Mouse (Mus musculus) C2C12 (cell line): ENCODE measurements around the gene Rorc. TPM values are rescaled to one million over a fixed set of nuclear protein-coding genes. Genes with fewer than 3 reads are reported as not detected.

Source experiments
- H3K27me3 ChIP-seq: one replicate; pipeline ENCODE4 v1.6.1; 2011; ENCODE audit not compliant: control insufficient read depth, insufficient read depth, insufficient read length
- H3K36me3 ChIP-seq: one replicate; pipeline ENCODE4 v1.6.1; 2011; ENCODE audit not compliant: control insufficient read depth, insufficient read depth
- H3K4me3 ChIP-seq: one replicate; pipeline ENCODE4 v1.5.1; 2011; ENCODE audit warnings: mild to moderate bottlenecking, control low read depth; ENCODE audit not compliant: poor library complexity, insufficient read depth, severe bottlenecking
- H3K79me2 ChIP-seq: one replicate; pipeline ENCODE4 v1.6.1; 2011; ENCODE audit not compliant: control insufficient read depth, insufficient read depth
- H3K79me3 ChIP-seq: one replicate; pipeline ENCODE4 v1.6.1; 2011; ENCODE audit warnings: low read depth, control low read depth
- H3ac ChIP-seq: one replicate; pipeline ENCODE3; 2011; ENCODE audit warnings: low read depth; ENCODE audit not compliant: control insufficient read depth, insufficient read length
- CEBPB ChIP-seq: IDR thresholded peaks from one replicate; pipeline ENCODE4 v1.6.1; 2011; ENCODE audit warnings: low read depth, mild to moderate bottlenecking, control low read depth, moderate library complexity
- CTCF ChIP-seq: IDR thresholded peaks from one replicate; pipeline ENCODE4 v1.5.1; 2011; ENCODE audit not compliant: control insufficient read depth, insufficient read depth, insufficient read length
- FOSL1 ChIP-seq: IDR thresholded peaks from one replicate; pipeline ENCODE4 v1.8.0; 2011; ENCODE audit warnings: mild to moderate bottlenecking, low read length; ENCODE audit not compliant: poor library complexity, insufficient read depth, severe bottlenecking
- MAX ChIP-seq: IDR thresholded peaks from one replicate; pipeline ENCODE4 v1.6.1; 2011; ENCODE audit warnings: mild to moderate bottlenecking, control low read depth
- MYOD1 ChIP-seq: IDR thresholded peaks from one replicate; pipeline ENCODE4 v1.6.1; 2011; ENCODE audit warnings: low read depth; ENCODE audit not compliant: control insufficient read depth, insufficient read length
- MYOG ChIP-seq: IDR thresholded peaks from one replicate; pipeline ENCODE4 v1.6.1; 2011; ENCODE audit not compliant: control insufficient read depth, insufficient read length; ENCODE audit errors: extremely low read depth
- USF1 ChIP-seq: IDR thresholded peaks from one replicate; pipeline ENCODE4 v1.6.1; 2011; ENCODE audit warnings: low read depth, mild to moderate bottlenecking, control low read depth, moderate library complexity
- polyA plus RNA-seq: library from polyadenylated mRNA; unstranded; fragments of >200 nt; fragmentation: generic; extraction: Trizol; gene quantifications from one replicate; pipeline ENCODE4 v1.2.1, GENCODE M21; 2012; ENCODE audit warnings: missing spikeins

Gene Rorc
- polyA plus RNA-seq, 1 experiment: 0.05 TPM

DNA sequence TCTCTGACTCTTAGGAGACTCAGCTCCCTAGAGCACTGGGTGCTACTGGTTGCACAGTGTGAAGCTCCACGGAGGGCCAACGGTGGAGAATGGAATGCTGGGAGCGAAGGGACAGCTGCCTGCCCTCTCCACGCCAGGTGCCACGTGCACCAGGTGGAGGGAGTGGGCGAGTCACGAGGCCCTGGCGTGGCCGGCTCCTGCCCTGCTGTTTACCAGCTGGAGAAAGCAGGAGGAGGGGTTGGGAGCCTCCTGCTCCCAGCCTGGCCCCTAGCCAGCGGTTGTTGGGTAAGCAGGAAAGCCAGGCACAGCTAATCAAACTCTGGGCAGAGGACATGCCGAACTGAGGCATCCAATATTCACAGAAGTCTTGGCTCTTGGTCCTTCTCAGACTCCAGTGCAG is 957 bp upstream of the Rorc start:
- no peaks in the 10 kb centered on the region for H3K27me3 ChIP-seq
- no peak overlapping the region for H3K4me3 ChIP-seq

DNA sequence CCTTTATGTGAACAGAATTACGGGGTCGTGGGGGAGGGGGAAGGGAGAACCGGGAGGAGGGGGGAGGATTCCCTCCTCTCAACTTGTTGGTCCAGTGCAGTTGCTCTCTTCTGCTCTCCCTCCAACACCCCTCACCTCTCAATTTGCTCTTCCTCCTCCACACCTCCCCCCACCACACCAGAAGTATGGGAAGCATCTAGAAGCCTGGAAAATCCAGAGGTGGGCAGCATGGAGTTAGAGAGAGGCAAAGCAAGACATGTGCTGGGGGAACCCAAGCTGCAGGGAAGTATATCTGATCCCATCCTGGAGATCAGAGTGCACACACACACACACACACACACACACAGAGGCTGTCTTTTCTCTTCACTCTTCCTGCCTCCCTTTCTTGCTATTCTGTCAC is 556 bp upstream of the Rorc start:
- H3K4me3 ChIP-seq: no peak overlapping the region

More for the DNA sequence above, 957 bp upstream of the Rorc start:
- TF ChIP-seq MYOD1 (no peak), USF1 (no peak), MAX (no peak), CEBPB (no peak), CTCF (no peak), FOSL1 (no peak), MYOG (no peak)
- H3ac ChIP-seq: no peak overlapping the region
- no peaks in the 10 kb centered on the region for H3K36me3 ChIP-seq
- no peaks in the 10 kb centered on the region for H3K79me2 ChIP-seq
- no peaks in the 10 kb centered on the region for H3K79me3 ChIP-seq

DNA sequence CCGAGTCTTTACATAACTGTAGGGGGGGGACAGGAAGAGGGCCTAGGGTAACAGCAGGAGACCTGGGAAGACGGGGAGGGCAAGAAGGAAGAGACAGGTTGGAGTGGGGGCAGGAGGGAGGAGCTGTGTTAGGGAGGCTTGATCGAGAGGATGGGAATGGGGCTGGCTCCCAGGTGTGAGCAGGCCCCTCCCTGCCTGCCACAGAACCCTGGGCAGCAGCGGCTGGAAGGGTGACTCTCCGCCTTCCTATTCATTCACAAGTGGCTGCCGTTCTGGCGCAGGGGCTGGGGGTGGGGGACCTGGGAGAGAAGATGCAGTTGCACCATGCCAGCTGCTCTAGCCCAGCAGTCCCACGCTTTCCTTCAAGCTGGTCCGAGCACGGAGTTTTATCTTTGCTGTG is 496 bp downstream of the Rorc start:
- Histone ChIP-seq H3K36me3 (no peaks in the 10 kb centered on the region), H3K79me2 (no peaks in the 10 kb centered on the region), H3K4me3 (no peak overlapping the region), H3ac (no peak overlapping the region), H3K79me3 (no peaks in the 10 kb centered on the region), H3K27me3 (no peaks in the 10 kb centered on the region)
- TF ChIP-seq FOSL1 (no peak), MYOD1 (no peak), MYOG (no peak), MAX (no peak), CTCF (no peak), CEBPB (no peak), USF1 (no peak)

More for the DNA sequence above, 556 bp upstream of the Rorc start:
- Histone ChIP-seq H3K79me3 (no peaks in the 10 kb centered on the region), H3ac (no peak overlapping the region), H3K79me2 (no peaks in the 10 kb centered on the region), H3K36me3 (no peaks in the 10 kb centered on the region), H3K27me3 (no peaks in the 10 kb centered on the region)
- TF ChIP-seq CTCF (no peak), MYOD1 (no peak)

DNA sequence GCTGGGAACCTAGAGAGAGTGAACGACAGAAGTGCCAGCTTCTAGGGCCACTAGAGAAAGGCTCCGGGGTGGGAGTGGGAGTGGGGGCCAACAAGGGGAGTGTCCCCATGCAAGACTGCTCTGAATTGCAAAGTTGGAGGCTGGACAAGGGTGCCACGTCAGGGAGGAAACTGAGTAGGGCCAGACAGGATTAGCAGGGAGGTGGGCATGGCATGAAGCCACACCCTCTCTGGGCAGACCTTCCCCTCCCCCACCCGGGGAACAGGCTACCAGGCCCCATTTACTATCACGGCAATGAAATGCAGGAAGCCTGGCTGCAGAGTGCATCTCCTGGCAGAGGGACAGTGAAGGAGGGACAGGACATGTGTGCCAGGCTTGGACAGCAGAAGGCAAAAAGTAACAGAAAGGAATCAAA is 1.0 kb downstream of the Rorc start:
- Histone ChIP-seq H3K36me3 (no peaks in the 10 kb centered on the region), H3K4me3 (no peak overlapping the region), H3K27me3 (no peaks in the 10 kb centered on the region), H3K79me2 (no peaks in the 10 kb centered on the region), H3ac (no peak overlapping the region), H3K79me3 (no peaks in the 10 kb centered on the region)
- TF ChIP-seq MYOD1: no peak
- no peak for TF ChIP-seq MAX
- no peak for TF ChIP-seq FOSL1
- no peak for TF ChIP-seq CEBPB
- TF ChIP-seq USF1: no peak
- no peak for TF ChIP-seq CTCF
- TF ChIP-seq MYOG: no peak

DNA sequence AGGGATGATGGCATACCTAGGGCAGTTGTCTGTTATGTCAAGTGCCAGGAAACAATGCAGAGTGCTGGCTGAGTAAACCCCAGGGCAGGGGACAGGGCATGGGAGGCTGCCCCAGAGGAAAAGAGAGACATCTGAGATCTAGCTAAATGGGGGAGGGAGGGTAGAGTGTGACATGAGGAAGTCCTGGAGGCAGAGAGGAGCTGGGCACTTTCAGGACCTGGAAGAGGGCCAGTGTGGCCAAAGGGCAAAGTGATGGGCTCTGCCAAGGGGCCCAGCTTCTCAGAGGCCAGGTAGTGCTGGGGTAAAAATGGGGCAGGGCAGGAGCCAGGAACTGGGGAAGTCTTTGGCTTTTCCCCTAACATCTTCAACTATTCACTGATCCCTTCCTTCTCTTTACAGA is 2.0 kb downstream of the Rorc start:
- H3K27me3 ChIP-seq: no peaks in the 10 kb centered on the region
- TF ChIP-seq CEBPB (no peak), MYOD1 (no peak)
- H3ac ChIP-seq: no peak overlapping the region
- H3K79me2 ChIP-seq: no peaks in the 10 kb centered on the region
- H3K36me3 ChIP-seq: no peaks in the 10 kb centered on the region
- H3K4me3 ChIP-seq: no peak overlapping the region
- H3K79me3 ChIP-seq: no peaks in the 10 kb centered on the region

DNA sequence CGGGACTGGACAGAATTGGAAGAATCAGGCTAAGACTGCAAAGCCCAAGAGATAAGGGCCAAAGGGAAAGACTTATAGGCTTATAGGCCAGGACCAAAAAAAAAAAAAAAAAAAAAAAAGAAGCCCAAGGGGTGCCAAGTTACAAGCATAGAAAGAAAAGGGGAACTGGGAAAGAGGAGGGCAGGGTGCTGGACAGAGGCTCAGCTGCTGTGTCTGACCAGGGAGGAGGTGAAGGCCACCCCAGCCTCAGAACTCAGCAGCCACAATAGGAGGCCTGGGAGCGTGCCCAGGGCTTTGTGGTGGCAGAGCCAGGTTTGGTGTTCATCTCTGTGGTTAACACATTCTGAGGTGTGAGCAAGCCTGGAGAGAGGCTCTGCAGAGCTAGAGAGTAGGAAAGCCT is 2.6 kb downstream of the Rorc start:
- Histone ChIP-seq H3K27me3 (no peaks in the 10 kb centered on the region), H3K79me2 (no peaks in the 10 kb centered on the region), H3K4me3 (no peak overlapping the region), H3ac (no peak overlapping the region), H3K36me3 (no peaks in the 10 kb centered on the region), H3K79me3 (no peaks in the 10 kb centered on the region)
- TF ChIP-seq USF1 (no peak), FOSL1 (no peak), CEBPB (no peak), MYOD1 (no peak), CTCF (no peak), MAX (no peak), MYOG (no peak)

DNA sequence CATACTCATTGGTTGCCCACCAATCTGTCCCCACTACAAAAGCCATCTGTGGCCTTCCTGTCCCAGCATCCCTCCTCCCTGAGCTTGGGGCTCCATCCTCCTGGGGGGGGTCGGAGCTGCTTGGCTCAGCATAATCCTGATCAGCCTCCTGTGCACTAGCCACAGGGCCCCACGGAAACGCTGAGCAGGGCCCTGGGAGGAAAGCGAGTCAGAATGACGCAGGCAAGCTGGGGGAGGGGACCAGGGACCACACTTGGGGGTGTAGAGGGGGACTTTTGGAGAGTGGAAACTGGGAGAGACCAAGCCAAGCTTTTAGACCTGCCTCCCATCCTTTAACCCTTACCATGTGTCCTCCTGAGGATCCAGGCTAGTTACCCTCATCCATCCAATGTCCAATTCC is 3.3 kb downstream of the Rorc start:
- Histone ChIP-seq H3K36me3 (no peaks in the 10 kb centered on the region), H3ac (no peak overlapping the region), H3K27me3 (no peaks in the 10 kb centered on the region), H3K79me2 (no peaks in the 10 kb centered on the region), H3K79me3 (no peaks in the 10 kb centered on the region), H3K4me3 (no peak overlapping the region)
- no peak for TF ChIP-seq MYOD1
- no peak for TF ChIP-seq CEBPB
